Mouse (Mus musculus) liver, embryonic 16.5 days (tissue): ENCODE data around the gene Pet117. TPM values are rescaled to one million over a fixed set of nuclear protein-coding genes. Genes with fewer than 3 reads are reported as not detected.

ENCODE experiments used
- ATAC-seq: fragments of 200-750 bp; cut with Nextera tagmentation; 2 replicates; pipeline ENCODE4 v1.8.0; 2017; ENCODE audit warnings: low read depth, mild to moderate bottlenecking, moderate number of reproducible peaks, moderate library complexity
- H3K27ac ChIP-seq: fragments of 300-500 bp; sonication (generic); 2 replicates; pipeline ENCODE4 v1.5.1; 2014; ENCODE audit warnings: mild to moderate bottlenecking, low read length
- H3K27me3 ChIP-seq: fragments of 300-500 bp; sonication (generic); 2 replicates; pipeline ENCODE4 v1.6.1; 2014; ENCODE audit warnings: low read depth, low read length, mixed read lengths; ENCODE audit not compliant: control insufficient read depth, insufficient read depth
- H3K36me3 ChIP-seq: fragments of 300-500 bp; sonication (generic); 2 replicates; pipeline ENCODE4 v1.6.1; 2014; ENCODE audit warnings: mild to moderate bottlenecking; ENCODE audit not compliant: control insufficient read depth, insufficient read depth
- H3K4me1 ChIP-seq: fragments of 300-500 bp; sonication (generic); 2 replicates; pipeline ENCODE4 v1.6.1; 2014; ENCODE audit warnings: low read depth, low read length, mixed read lengths; ENCODE audit not compliant: control insufficient read depth
- H3K4me2 ChIP-seq: fragments of 300-500 bp; sonication (generic); 2 replicates; pipeline ENCODE4 v1.6.1; 2014; ENCODE audit warnings: low read depth, low read length, mixed read lengths
- H3K4me3 ChIP-seq: fragments of 300-500 bp; sonication (generic); 2 replicates; pipeline ENCODE4 v1.5.1; 2014; ENCODE audit warnings: low read depth, mild to moderate bottlenecking, low read length
- H3K9ac ChIP-seq: fragments of 300-500 bp; sonication (generic); 2 replicates; pipeline ENCODE4 v1.6.1; 2014; ENCODE audit warnings: low read depth, low read length
- H3K9me3 ChIP-seq: fragments of 300-500 bp; sonication (generic); replicated peaks from 2 replicates; pipeline ENCODE4 v1.6.1; 2016; ENCODE audit warnings: low read length; ENCODE audit not compliant: control insufficient read depth
- whole genome bisulfite sequencing: fragments of 180-500 bp; shearing (Covaris S2); extraction: QIAGEN DNeasy Blood & Tissue Kit; methylation state at CpG from one replicate; pipeline ENCODE4 v1.1.7; 2014; ENCODE audit not compliant: insufficient replicate concordance; 5-methylcytosine and 5-hydroxymethylcytosine counted together
- polyA plus RNA-seq: library from polyadenylated mRNA; unstranded; fragments of >200 nt; fragmentation: Nextera tagmentation; extraction: Ambion mirVana; gene quantifications from 2 replicates; pipeline ENCODE4 v1.2.1, GENCODE M21; 2015

The Pet117 gene
- polyA plus RNA-seq, 1 experiment from 2014 or later: 1.1 TPM

GRCm38 (mm10) chr2:144400659-144401058, 31.9 kb downstream of the Pet117 start:
- ATAC-seq: no peak
- Histone ChIP-seq H3K4me1 (no peaks in the 10 kb centered on the region), H3K9me3 (no peaks in the 10 kb centered on the region), H3K9ac (no peak overlapping the region), H3K27ac (no peak overlapping the region), H3K36me3 (peaks cover 16% of the 10 kb centered on the region), H3K4me3 (no peak overlapping the region), H3K27me3 (no peaks in the 10 kb centered on the region), H3K4me2 (no peak overlapping the region)
- WGBS: 77% methylated on average over 6 of the region's 6 CpGs

GRCm38 (mm10) chr2:144409037-144409436, 40.2 kb downstream of the Pet117 start:
- H3K27me3 ChIP-seq: no peaks in the 10 kb centered on the region
- H3K4me2 ChIP-seq: no peak overlapping the region
- peaks cover 17% of the 10 kb centered on the region for H3K36me3 ChIP-seq
- ATAC-seq: no peak
- H3K9me3 ChIP-seq: no peaks in the 10 kb centered on the region
- 76% methylated on average over 4 of the region's 4 CpGs for WGBS
- no peak overlapping the region for H3K4me3 ChIP-seq
- no peaks in the 10 kb centered on the region for H3K4me1 ChIP-seq
- H3K9ac ChIP-seq: no peak overlapping the region
- H3K27ac ChIP-seq: no peak overlapping the region

GRCm38 (mm10) chr2:144410603-144411002, 41.8 kb downstream of the Pet117 start:
- peaks cover 15% of the 10 kb centered on the region for H3K36me3 ChIP-seq
- H3K27me3 ChIP-seq: no peaks in the 10 kb centered on the region
- 85% methylated on average over 3 of the region's 3 CpGs for WGBS
- no peak overlapping the region for H3K4me3 ChIP-seq
- H3K4me1 ChIP-seq: no peaks in the 10 kb centered on the region
- no peak overlapping the region for H3K4me2 ChIP-seq
- no peak overlapping the region for H3K9ac ChIP-seq
- no peak overlapping the region for H3K27ac ChIP-seq
- H3K9me3 ChIP-seq: no peaks in the 10 kb centered on the region
- ATAC-seq: no peak

- Histone ChIP-seq H3K27ac (no peak overlapping the region), H3K4me1 (no peaks in the 10 kb centered on the region), H3K9ac (no peak overlapping the region), H3K27me3 (no peaks in the 10 kb centered on the region), H3K4me2 (no peak overlapping the region), H3K36me3 (no peaks in the 10 kb centered on the region), H3K9me3 (no peaks in the 10 kb centered on the region), H3K4me3 (no peak overlapping the region)
- no peak for ATAC-seq
- WGBS: 46% methylated on average over 1 of the region's 1 CpGs
Measured at GRCm38 (mm10) chr2:144414646-144415045, 45.9 kb downstream of the Pet117 start.

- WGBS: 53% methylated on average over 8 of the region's 8 CpGs
Measured at GRCm38 (mm10) chr2:144416859-144417258, 48.1 kb downstream of the Pet117 start.

GRCm38 (mm10) chr2:144418062-144418461, 49.3 kb downstream of the Pet117 start:
- WGBS: 33% methylated on average over 2 of the region's 2 CpGs
- no peak for ATAC-seq
- no peaks in the 10 kb centered on the region for H3K9me3 ChIP-seq
- no peaks in the 10 kb centered on the region for H3K27me3 ChIP-seq
- no peak overlapping the region for H3K27ac ChIP-seq
- no peaks in the 10 kb centered on the region for H3K36me3 ChIP-seq
- no peak overlapping the region for H3K4me3 ChIP-seq
- H3K4me1 ChIP-seq: no peaks in the 10 kb centered on the region
- H3K9ac ChIP-seq: no peak overlapping the region
- no peak overlapping the region for H3K4me2 ChIP-seq

More at GRCm38 (mm10) chr2:144416859-144417258, 48.1 kb downstream of the Pet117 start:
- Histone ChIP-seq H3K4me3 (no peak overlapping the region), H3K27ac (no peak overlapping the region), H3K27me3 (no peaks in the 10 kb centered on the region), H3K9ac (no peak overlapping the region), H3K4me2 (no peak overlapping the region), H3K9me3 (no peaks in the 10 kb centered on the region), H3K4me1 (no peaks in the 10 kb centered on the region), H3K36me3 (no peaks in the 10 kb centered on the region)
- ATAC-seq: no peak

GRCm38 (mm10) chr2:144422094-144422675, 53.4 kb downstream of the Pet117 start:
- no peaks in the 10 kb centered on the region for H3K9me3 ChIP-seq
- 74% methylated on average over 10 of the region's 10 CpGs for WGBS
- ATAC-seq: no peak
- no peak overlapping the region for H3K27ac ChIP-seq
- H3K4me3 ChIP-seq: no peak overlapping the region
- no peak overlapping the region for H3K9ac ChIP-seq
- H3K4me1 ChIP-seq: no peaks in the 10 kb centered on the region
- H3K4me2 ChIP-seq: no peak overlapping the region
- H3K36me3 ChIP-seq: no peaks in the 10 kb centered on the region
- H3K27me3 ChIP-seq: no peaks in the 10 kb centered on the region

Other genes with a start within 250 kb of the Pet117 start
- gene Mgme1, start 98.3 kb upstream of the Pet117 start, polyA plus RNA-seq: 8.1 and 9.9 TPM in 2 replicates
- 56.5 and 60.5 TPM in 2 replicates for gene Snx5, start 98.1 kb upstream of the Pet117 start, polyA plus RNA-seq
- gene Ovol2, start 36.9 kb upstream of the Pet117 start, polyA plus RNA-seq: 0.06 TPM in 1 of 2 replicates, not detected in the other
- 12.9 and 15.3 TPM in 2 replicates for gene Kat14, start within 50 bp of the Pet117 start, polyA plus RNA-seq
- 0.02 and 0.14 TPM in 2 replicates for gene Dzank1, start 158.4 kb downstream of the Pet117 start, polyA plus RNA-seq
- gene Polr3f, start 158.7 kb downstream of the Pet117 start, polyA plus RNA-seq: 6.6 and 6.7 TPM in 2 replicates
- 9.7 and 11.1 TPM in 2 replicates for gene Rbbp9, start 181.9 kb downstream of the Pet117 start, polyA plus RNA-seq
- gene Sec23b, start 187.2 kb downstream of the Pet117 start, polyA plus RNA-seq: 44.0 and 46.2 TPM in 2 replicates
- gene Smim26, start 225.1 kb downstream of the Pet117 start, polyA plus RNA-seq: 10.3 and 13.6 TPM in 2 replicates
- gene Dtd1, start 230.9 kb downstream of the Pet117 start, polyA plus RNA-seq: 14.5 and 16.8 TPM in 2 replicates